Comparison of ENCODE assay signal across 24 mouse cellular contexts in the genomic region with DNA sequence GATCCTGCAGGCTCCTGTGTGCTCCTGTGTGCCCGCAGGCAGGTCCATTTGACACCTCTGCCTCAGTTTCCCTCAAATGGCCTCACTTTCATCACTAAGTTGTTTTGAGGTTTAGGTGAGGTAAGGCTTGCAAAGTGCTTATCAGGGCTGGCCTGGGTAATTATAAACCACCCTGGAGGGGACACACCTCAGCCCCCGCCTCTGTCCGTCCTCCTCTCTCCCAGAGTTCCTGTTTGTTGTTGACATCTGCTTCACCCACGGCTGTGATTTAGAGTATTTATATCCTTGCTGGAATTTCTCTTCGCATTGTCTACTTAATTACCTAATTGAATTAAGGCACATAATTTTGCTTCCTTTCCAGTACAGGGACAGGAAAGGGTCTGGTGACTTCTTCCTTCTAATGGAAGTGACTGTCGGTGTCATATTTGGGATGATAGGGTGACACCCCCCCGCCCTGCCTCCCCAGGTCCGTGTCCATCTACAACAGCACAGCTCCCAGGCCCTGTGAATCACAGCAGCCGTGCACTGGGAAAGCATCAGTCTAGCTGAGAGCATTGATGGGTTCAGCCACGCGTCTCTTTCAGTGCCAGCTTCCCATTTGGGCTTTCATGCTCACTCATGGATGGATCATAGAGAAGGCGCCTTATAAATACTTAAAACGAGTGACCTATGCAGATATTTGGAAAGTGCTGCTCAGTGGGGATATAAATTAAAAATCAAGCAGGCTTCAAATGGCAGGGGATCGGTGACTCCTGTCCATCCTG. TPM values are rescaled to one million over a fixed set of nuclear protein-coding genes. Genes with fewer than 3 reads are reported as not detected.
DNase-seq lines count a peak whose midpoint lies in the region; ATAC-seq and TF ChIP-seq lines count a peak whose summit lies in the region.
"Had no signal": no experiment of that assay in that cellular context is flagged by ENCODE, and none has a peak within 500 bp of the region (broad histone marks: within the 10 kb centered on the region; RNA-seq: fewer than 3 reads in every experiment).

No protein-coding gene starts in this region.

- no peaks in the 10 kb centered on the region for H3K9me3 ChIP-seq in lung, embryonic 16.5 days (ENCODE audit: control insufficient read depth, low read length)
- H3K9me3 ChIP-seq in heart, embryonic 13.5 days: no peaks in the 10 kb centered on the region
- H3K9me3 ChIP-seq: embryonic facial prominence, embryonic 12.5 days; G1E; limb, embryonic 10.5 days; neural tube, embryonic 13.5 days had no signal

- H3K4me2 ChIP-seq in lung, embryonic 16.5 days (ENCODE audit: low read depth, low read length): no peak overlapping the region
- peak overlapping the region; percentile 33 for H3K4me2 ChIP-seq in heart, embryonic 13.5 days
- H3K4me2 ChIP-seq: embryonic facial prominence, embryonic 12.5 days; hindbrain, embryonic 14.5 days; neural tube, embryonic 13.5 days had no signal

- 42% methylated on average over 14 of the region's 14 CpGs for WGBS in heart, adult 2 months
- WGBS in lung, embryonic 16.5 days: 53% methylated on average over 14 of the region's 14 CpGs
- 48% methylated on average over 14 of the region's 14 CpGs for WGBS in heart, embryonic 13.5 days

- H3K9ac ChIP-seq in heart, adult 2 months (ENCODE audit: low read depth, low read length): peak overlapping the region; percentile 39
- peak overlapping the region; percentile 34 for H3K9ac ChIP-seq in lung, embryonic 16.5 days (ENCODE audit: low read length)
- peak overlapping the region; percentile 65 for H3K9ac ChIP-seq in heart, embryonic 13.5 days
- H3K9ac ChIP-seq: embryonic facial prominence, embryonic 12.5 days; hindbrain, embryonic 14.5 days; neural tube, embryonic 13.5 days had no signal

- ATAC-seq in lung, embryonic 16.5 days (ENCODE audit: low read depth): no peak
- no peak for ATAC-seq in heart, embryonic 13.5 days (ENCODE audit: extremely low read depth, insufficient number of reproducible peaks, low FRiP score, low TSS enrichment)
- ATAC-seq: activated CD4-positive, CD25-positive, alpha-beta regulatory T cell, adult 4 months; inflammation-experienced regulatory T-cells, adult 6 months had no signal

- 0 out of 2 replicates have a peak, but pooled peaks have one; percentile 21 for TF ChIP-seq POLR2A in heart, adult 2 months (IDR thresholded peaks at IDR 0.05; ENCODE audit: insufficient read depth, low read depth, low read length)

- no peak overlapping the region for H3K4me3 ChIP-seq in heart, adult 2 months
- no peak overlapping the region for H3K4me3 ChIP-seq in lung, embryonic 16.5 days (ENCODE audit: low read length)
- H3K4me3 ChIP-seq in heart, embryonic 13.5 days: no peak overlapping the region
- H3K4me3 ChIP-seq: embryonic facial prominence, embryonic 12.5 days; limb, embryonic 10.5 days; myocyte; neural tube, embryonic 13.5 days had no signal

- H3K4me1 ChIP-seq in heart, adult 2 months (ENCODE audit: control insufficient read depth, insufficient read depth, low read length): peaks cover 66% of the 10 kb centered on the region
- H3K4me1 ChIP-seq in lung, embryonic 16.5 days (replicated peaks; ENCODE audit: control insufficient read depth, insufficient read depth, low read length): peaks cover 83% of the 10 kb centered on the region
- peaks cover 100% of the 10 kb centered on the region for H3K4me1 ChIP-seq in heart, embryonic 13.5 days

- H3K36me3 ChIP-seq in heart, adult 2 months (ENCODE audit: control insufficient read depth, insufficient read depth, low read length): peaks cover 18% of the 10 kb centered on the region
- no peaks in the 10 kb centered on the region for H3K36me3 ChIP-seq in lung, embryonic 16.5 days (ENCODE audit: control insufficient read depth, insufficient read depth, low read length)
- no peaks in the 10 kb centered on the region for H3K36me3 ChIP-seq in heart, embryonic 13.5 days
- H3K36me3 ChIP-seq: embryonic facial prominence, embryonic 12.5 days; G1E; limb, embryonic 10.5 days; neural tube, embryonic 13.5 days had no signal

- no peak for TF ChIP-seq CTCF in heart, adult 2 months (IDR thresholded peaks at IDR 0.05)

- DNase-seq in heart, adult 2 months: peak in 1 of 2 experiments; percentile 37
- no peak for DNase-seq in heart, postnatal 4 days
- no peak for DNase-seq in lung, postnatal 36 days
- DNase-seq in retina, postnatal 1 day: peak; percentile 65
- DNase-seq in urinary bladder, postnatal 14 days (ENCODE audit: low spot score): no peak
- DNase-seq: adrenal gland, postnatal 10 days; B cell, adult 2 months; cerebellum, adult 2 months; cerebellum, postnatal 25 days; liver; lung, postnatal 4 days; right cerebral cortex, adult 18-20 months; right cerebral cortex, postnatal 4 days; thymus, postnatal 14 days had no signal

- intact Hi-C loops in heart, adult 2 months (cut with DNase I): no loop called here

- no peaks in the 10 kb centered on the region; the same call in 1 of the 2 replicates for H3K79me2 ChIP-seq in heart, adult 2 months (replicated peaks; ENCODE audit: control insufficient read depth, insufficient read depth, low read length)

- TF ChIP-seq EP300 in heart, adult 2 months (IDR thresholded peaks at IDR 0.05; ENCODE audit: insufficient read depth, low read depth, low read length): 0 out of 2 replicates have a peak, but pooled peaks have one; percentile 19

- peak overlapping the region; percentile 90 for H3K27ac ChIP-seq in heart, adult 2 months
- H3K27ac ChIP-seq in lung, embryonic 16.5 days (ENCODE audit: low read length): peak overlapping the region; percentile 75
- H3K27ac ChIP-seq in heart, embryonic 13.5 days (replicated peaks): peak overlapping the region; percentile 91
- H3K27ac ChIP-seq: embryonic facial prominence, embryonic 12.5 days; hindbrain, embryonic 14.5 days; limb, embryonic 10.5 days; neural tube, embryonic 13.5 days had no signal

- H3K27me3 ChIP-seq in heart, adult 2 months (ENCODE audit: control insufficient read depth, insufficient read depth, low read length): no peaks in the 10 kb centered on the region
- H3K27me3 ChIP-seq in lung, embryonic 16.5 days (ENCODE audit: control insufficient read depth, insufficient read depth, low read depth, low read length): no peaks in the 10 kb centered on the region
- H3K27me3 ChIP-seq in heart, embryonic 13.5 days (replicated peaks): 0 out of 2 replicates have a peak, but pooled peaks cover 4% of the 10 kb centered on the region
- H3K27me3 ChIP-seq: neural tube, embryonic 13.5 days had no signal

RNA-seq across cellular contexts. Expression of a gene that starts 34.1 kb away (rescaled TPM):
- 10 to 100 TPM; 45.6 to 47.9 TPM for total RNA-seq in heart, adult 2 months (2021)
- 34.5 and 37.5 TPM in 2 replicates for polyA plus RNA-seq in heart, adult 2 months (2012; rRNA removed)
- 10 to 100 TPM; 54.6 to 55.2 TPM for total RNA-seq in heart, postnatal 4 days (2021)
- 30.9 and 34.2 TPM in 2 replicates for polyA plus RNA-seq in lung, embryonic 16.5 days (2015; fragmentation: Nextera tagmentation; extraction: Ambion mirVana)
- polyA plus RNA-seq in heart, embryonic 13.5 days (2015; fragmentation: Nextera tagmentation; extraction: Ambion mirVana): 40.0 and 48.9 TPM in 2 replicates
